Mouse (Mus musculus) left cerebral cortex, adult 11 months (tissue): Measurements from ENCODE around the gene Bsn.

Experiments used
- DNase-seq: peaks from one replicate; pipeline ENCODE4 v3.0.0; 2022; ENCODE audit warnings: low spot score

Gene Bsn

DNA sequence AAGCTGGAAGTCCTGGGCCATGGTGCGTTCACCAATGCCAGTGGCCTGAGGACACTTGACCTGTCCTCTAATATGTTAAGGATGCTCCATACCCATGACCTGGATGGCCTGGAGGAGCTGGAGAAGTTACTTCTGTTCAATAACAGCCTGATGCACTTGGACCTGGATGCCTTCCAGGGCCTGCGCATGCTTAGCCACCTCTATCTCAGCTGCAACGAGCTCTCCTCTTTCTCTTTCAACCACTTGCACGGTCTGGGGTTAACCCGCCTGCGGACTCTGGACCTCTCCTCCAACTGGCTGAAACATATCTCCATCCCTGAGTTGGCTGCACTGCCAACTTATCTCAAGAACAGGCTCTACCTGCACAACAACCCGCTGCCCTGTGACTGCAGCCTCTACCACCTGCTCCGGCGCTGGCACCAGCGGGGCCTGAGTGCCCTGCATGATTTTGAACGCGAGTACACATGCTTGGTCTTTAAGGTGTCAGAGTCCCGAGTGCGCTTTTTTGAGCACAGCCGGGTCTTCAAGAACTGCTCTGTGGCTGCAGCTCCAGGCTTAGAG, 136.4 kb downstream of the Bsn start:
- no peak for DNase-seq

DNA sequence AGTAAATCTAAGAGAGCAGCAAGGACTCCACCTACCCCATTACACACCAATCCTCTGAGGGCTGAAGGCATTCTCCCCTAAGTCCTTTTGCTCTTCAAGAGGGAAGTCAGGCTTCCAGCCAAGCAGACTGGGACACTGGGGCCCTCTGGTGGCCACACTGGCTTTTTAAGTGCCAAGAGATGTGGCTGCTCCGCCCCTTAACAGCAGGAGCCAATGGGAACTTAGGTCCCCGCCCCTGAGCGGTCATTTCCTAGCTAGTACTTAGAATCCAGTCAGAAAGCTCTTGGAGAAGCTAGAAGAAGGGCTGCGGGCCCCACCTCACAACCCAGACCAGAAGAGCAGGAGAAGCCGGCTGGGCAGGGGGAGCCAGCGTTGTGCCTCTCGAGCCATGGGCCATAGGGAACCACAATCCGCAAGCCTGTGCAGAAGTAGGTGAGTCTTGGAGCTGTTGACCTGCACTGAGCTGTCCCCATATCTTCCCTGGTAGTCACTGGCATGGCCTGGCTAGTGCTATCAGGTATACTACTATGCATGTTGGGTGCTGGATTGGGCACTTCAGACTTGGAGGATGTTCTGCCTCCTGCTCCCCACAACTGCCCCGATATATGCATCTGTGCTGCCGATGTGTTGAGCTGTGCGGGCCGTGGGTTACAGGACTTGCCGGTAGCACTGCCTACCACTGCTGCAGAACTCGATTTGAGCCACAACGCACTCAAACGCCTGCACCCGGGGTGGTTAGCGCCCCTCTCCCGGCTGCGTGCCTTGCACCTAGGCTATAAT, 137.1 kb downstream of the Bsn start, which contains the start of gene Amigo3:
Amigo3 (plus strand) TSS at position 275 of the 780 bp plus-strand sequence.
- DNase-seq: peak; percentile 94

DNA sequence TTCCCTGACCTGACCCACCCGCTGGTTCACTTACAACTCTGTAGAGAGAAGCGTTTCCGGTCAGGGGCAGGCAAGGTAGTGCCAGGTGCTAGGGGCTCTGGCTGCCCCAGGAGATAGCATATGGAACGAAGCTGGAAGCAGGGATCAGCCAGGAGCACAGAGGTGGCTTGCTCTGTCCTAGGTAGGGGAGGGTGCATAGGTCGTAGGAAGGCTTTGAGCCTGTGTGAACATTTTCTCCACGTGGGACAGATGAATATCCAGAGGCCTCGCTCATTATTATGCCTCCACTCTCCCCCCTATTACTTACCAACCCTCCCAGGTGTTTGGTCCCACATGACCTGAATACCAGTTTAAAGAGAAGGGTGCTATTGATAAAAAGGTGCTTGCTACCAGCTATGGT, 137.8 kb downstream of the Bsn start:
- DNase-seq: no peak

DNA sequence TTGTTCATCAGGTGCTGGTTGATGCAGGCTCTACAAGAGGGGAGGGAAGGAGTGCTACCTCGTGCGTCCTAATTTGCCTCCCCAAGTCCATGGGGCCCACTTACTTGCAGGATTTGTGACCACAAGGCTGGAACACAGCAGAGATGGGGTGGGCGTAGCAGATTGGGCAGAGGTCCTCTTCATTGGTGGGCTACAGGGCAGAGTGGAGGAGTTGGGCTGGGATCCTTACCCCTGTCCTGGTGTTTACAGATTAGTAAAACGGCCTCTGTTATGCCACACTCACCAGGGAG, 138.3 kb downstream of the Bsn start:
- no peak for DNase-seq

DNA sequence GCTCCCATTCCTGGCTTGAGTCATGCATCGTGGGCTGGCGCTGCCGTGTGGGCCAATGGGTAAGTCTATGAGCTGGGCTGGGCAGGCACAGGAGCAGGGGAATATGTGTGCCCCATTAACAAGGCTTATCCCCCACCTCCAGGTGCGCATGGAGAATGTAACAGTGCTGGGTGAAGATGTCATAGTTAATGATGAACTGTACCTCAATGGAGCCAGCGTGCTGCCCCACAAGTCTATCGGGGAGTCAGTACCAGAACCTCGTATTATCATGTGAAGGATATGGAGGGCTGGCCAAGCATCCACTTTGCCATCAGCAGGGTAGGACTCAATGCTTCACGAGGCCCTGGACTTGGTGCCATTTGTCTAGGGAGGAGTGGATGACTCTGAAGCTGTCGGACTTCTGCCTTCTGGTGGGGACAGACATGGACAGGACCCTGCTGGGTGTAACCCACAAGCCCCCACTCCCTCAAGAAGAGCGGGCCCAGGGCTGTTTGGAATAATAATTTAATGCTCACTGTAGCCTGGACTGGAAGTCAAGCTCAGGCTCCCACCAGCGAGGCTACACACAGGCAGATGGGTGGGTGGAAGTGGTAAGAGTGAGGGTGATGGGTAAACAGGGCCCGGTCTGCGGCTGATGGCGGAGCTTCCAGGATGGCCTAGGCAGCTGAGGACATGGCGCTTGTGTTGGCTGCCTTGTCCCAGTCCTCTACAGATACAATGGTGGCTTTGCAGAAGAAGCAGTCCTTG, 138.8 kb downstream of the Bsn start:
- no peak for DNase-seq

DNA sequence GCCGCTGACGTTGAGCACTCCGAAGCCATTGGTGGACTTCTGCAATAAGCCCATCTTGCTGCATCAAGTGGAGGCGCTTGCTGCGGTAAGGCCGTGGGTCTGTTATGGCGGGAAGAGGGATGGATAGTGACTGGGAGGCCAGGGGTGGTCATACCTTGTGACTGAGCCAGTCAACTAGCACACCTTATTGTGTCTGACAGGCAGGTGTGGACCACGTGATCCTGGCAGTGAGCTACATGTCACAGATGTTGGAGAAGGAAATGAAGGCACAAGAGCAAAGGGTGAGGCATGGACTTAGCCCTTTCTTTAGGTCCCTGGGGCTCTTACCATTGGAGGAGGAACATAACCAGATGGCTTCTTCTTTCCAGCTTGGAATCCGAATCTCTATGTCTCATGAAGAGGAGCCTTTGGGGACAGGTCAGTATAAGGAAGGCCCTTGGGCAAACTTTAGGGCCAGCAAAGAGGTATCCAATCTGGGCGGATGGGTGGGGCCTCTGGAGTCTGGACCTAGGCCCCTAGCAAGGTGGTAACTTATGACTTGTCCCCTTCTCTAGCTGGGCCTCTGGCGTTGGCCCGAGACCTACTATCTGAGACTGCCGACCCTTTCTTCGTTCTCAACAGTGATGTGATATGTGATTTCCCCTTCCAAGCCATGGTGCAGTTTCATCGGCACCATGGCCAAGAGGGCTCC, 140.5 kb downstream of the Bsn start:
- DNase-seq: no peak

DNA sequence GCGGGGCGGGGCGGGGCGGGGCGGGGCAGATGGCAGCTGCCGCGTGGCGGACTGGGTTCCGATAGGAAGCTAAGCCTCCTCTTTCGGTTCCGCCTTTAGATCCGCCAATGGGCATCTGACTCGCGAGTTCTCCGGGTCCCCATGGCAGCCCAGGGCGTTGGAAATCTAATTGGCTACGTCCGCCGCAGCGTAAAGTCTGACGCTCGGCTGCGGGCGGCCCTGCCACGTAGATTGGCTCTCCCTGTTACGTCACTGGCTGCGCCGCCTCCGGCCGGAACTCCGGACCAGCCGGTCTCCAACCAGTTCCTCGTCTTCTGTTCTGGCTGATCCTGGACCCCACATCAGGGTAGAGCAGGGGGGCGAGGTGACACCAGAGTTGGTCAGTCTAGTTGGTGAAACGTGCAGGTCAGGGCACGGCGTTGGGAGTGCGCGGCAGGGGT, 141.1 kb downstream of the Bsn start, which contains the start of gene Gmppb:
Gmppb (plus strand) TSS at position 227 of the 440 bp plus-strand sequence.
- peak; percentile 95 for DNase-seq

DNA sequence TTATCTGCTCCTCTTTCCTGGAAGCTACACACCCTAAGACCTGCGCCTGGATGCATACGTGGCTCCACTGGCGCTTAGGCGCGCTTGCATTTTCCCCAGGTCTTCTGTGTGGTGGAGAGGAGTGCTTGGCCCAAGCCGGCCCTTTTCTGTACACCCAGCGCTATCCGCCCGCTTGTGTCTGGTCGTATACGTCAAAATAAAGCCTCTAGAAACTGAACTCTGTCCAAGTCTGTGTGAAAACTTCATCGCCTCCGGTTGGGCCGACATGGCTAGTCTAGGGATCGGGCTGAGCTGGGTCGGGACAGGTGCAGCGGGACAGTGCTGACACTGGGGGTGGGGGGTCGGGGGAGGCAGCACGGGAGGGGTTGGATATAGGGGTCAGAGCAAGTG, 141.6 kb downstream of the Bsn start:
- DNase-seq: no peak

DNA sequence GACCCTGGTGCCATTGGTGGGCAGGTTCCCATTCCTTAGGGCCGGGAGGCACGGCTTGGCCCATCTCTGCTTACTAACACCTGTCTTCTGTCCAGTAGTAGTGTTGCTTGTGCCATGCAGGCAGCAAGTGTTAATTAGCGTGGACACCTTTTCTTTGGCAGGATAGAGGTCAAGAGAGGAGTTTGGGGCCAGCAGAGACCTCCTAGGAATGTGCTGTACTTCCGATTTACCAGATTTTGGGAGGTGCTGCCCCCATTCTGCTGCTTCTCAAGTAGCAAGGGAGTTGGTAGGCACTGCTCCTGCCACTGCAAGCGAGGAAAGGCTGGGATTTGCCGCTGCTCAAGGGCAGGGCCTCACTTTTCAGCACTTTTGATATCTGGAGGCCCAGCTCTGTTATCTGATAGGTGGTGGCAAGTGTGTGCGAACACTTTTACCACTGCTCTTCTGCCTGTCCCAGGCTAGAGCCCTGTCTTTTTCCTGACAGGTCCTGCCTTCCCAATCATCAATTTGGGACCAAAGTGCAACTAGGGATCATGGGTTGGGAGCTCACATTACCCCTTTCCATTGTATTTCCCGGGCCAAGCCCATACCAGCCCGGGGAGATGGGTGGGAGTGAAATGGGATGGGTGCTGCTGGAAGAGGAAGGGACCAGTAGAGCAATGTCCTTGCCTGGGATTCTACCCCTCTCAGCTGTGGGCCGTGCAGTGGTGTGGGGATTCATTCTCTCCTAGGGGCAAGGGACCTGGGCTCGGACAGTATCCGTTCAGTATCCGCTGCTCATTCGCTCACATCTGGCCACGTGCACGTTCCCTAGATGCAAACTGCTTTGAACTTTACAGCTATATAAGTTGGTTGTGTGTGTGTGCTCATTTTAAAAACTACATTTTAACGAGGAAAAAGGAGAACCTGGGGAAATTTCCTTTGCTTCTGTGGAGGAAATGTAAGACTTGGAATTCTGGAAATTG, 142.3 kb downstream of the Bsn start:
- DNase-seq: no peak

DNA sequence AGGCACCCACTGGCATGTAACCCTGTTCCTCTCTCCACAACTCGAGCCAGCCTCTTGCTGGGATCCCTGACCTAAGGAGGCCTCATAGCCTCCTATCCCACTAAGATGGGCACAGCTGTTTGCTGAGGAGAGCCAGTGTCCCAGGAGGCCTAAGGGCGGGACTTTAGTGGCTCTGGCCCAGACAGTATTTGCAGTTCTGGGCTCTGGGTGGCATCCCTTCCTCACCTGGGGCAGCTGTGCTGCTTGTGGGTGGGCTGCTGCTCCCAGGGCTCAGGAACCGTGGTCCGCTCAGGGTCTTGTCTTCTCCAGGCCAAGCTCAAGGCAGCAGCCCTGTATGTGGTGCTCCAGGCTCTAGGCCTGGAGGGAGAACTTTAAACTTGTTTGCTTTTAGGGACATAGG, 143.6 kb downstream of the Bsn start:
- no peak for DNase-seq
